18 mouse cellular contexts compared by ENCODE assay signal in the genomic region with DNA sequence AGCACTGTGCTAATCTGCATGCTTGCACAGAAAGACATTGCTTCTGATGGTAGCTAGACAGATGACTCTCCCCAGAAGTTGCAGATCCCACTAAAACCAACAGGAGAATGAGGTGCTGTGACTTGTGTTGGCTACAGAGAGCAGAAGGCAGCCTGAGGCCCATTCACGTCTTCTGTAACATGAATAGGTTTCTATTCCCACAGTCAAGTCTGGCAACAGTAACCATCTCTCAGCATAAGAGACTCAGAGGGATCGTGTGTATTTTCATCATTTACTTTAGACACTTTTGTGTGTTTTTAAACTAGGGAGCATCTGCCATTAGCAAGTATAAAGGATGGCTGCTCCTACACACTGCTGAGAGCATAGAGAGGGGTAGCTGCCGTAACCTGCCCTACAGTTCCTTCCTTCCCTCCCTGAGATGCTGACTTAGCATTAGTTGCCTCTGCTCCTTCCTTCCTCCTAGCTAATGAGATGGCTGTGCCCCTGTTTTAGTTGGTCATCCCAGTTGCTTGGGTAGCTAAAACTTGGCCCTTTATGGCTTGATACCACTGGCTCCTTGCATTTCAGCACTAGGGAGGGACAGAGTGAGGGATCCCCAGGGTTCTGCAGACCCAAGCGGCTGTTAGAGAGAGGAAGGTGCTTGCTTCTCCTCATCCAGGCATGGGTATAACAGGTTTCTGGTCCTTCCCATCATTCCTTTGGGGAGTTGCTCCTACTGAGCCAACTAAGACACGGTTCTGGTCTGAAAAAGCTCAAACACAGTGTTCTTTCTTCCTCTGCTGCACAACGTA. TPM values are rescaled to one million over a fixed set of nuclear protein-coding genes. Genes with fewer than 3 reads are reported as not detected.
"Had no signal": no experiment of that assay in that cellular context is flagged by ENCODE, and none has a peak within 500 bp of the region (broad histone marks: within the 10 kb centered on the region; RNA-seq: fewer than 3 reads in every experiment).

No protein-coding gene starts in this region.

- H3K4me3 ChIP-seq: kidney, embryonic 15.5 days; limb, embryonic 15.5 days; liver, embryonic 13.5 days; lung, embryonic 15.5 days; megakaryocyte, embryonic 14.5 days; midbrain, embryonic 12.5 days; myocyte; neural tube, embryonic 15.5 days had no signal

- H3K27ac ChIP-seq: kidney, embryonic 15.5 days; limb, embryonic 15.5 days; liver, embryonic 13.5 days; lung, embryonic 15.5 days; macrophage; midbrain, embryonic 12.5 days; neural tube, embryonic 15.5 days had no signal

- ATAC-seq: liver, postnatal 0 days had no signal

- H3K27me3 ChIP-seq: kidney, embryonic 15.5 days; limb, embryonic 15.5 days; liver, embryonic 13.5 days; lung, embryonic 15.5 days; neural tube, embryonic 15.5 days had no signal

- H3K4me1 ChIP-seq: kidney, embryonic 15.5 days; limb, embryonic 15.5 days; liver, embryonic 13.5 days; megakaryocyte, embryonic 14.5 days had no signal

- H3K9ac ChIP-seq: kidney, embryonic 15.5 days; limb, embryonic 15.5 days; liver, embryonic 13.5 days; liver, postnatal 0 days; lung, embryonic 15.5 days; midbrain, embryonic 12.5 days; neural tube, embryonic 15.5 days had no signal

- H3K9me3 ChIP-seq: kidney, embryonic 15.5 days; limb, embryonic 15.5 days; liver, embryonic 13.5 days; lung, embryonic 15.5 days; megakaryocyte, embryonic 14.5 days; midbrain, embryonic 12.5 days; neural tube, embryonic 15.5 days had no signal

- DNase-seq: kidney, adult 2 months; kidney, postnatal 14 days; liver, embryonic 13.5 days; liver, postnatal 0 days; lung, postnatal 14 days; spleen, adult 18-20 months; thymus, adult 18-20 months; thymus, postnatal 14 days had no signal

- H3K36me3 ChIP-seq: kidney, embryonic 15.5 days; limb, embryonic 15.5 days; liver, embryonic 13.5 days; lung, embryonic 15.5 days; neural tube, embryonic 15.5 days had no signal

- H3K4me2 ChIP-seq: kidney, embryonic 15.5 days; limb, embryonic 15.5 days; liver, embryonic 13.5 days; lung, embryonic 15.5 days; midbrain, embryonic 12.5 days; neural tube, embryonic 15.5 days had no signal

RNA-seq across cellular contexts. Expression of gene Wnt7a, which starts 52.1 kb away (rescaled TPM):
- polyA plus RNA-seq: large intestine, adult 2 months; liver, embryonic 13.5 days; macrophage; myocyte; stomach, embryonic 14.5 days had no signal
